Mouse (Mus musculus): ENCODE data around the gene Tbc1d9b.

The Tbc1d9b gene

GRCm38 (mm10) chr11:50210505-50211151 is 79.4 kb downstream of the Tbc1d9b start, which contains the start of the genes Sqstm1 and Mgat4b:
Gene Sqstm1, minus strand, starts transcription at chr11:50210827.
Gene Mgat4b, plus strand, starts transcription at chr11:50210890.
- in situ Hi-C loops (cut with MboI, MseI), result no loop called here

GRCm38 (mm10) chr11:50211322-50212059 is 80.3 kb downstream of the Tbc1d9b start:
- in situ Hi-C loops (cut with MboI, MseI), result no loop called here

GRCm38 (mm10) chr11:50212060-50212739 is 81.0 kb downstream of the Tbc1d9b start:
- in situ Hi-C loops (cut with MboI, MseI), result no loop called here

GRCm38 (mm10) chr11:50212848-50213758 is 81.9 kb downstream of the Tbc1d9b start:
- in situ Hi-C loops (cut with MboI, MseI), result no loop called here

GRCm38 (mm10) chr11:50214631-50215030 is 83.4 kb downstream of the Tbc1d9b start:
- in situ Hi-C loops (cut with MboI, MseI), result no loop called here

GRCm38 (mm10) chr11:50215633-50216032 is 84.4 kb downstream of the Tbc1d9b start:
- in situ Hi-C loops (cut with MboI, MseI), result no loop called here

GRCm38 (mm10) chr11:50216724-50217366 is 85.6 kb downstream of the Tbc1d9b start:
- in situ Hi-C loops (cut with MboI, MseI), result no loop called here

- in situ Hi-C loops (cut with MboI, MseI), result no loop called here
Measured at GRCm38 (mm10) chr11:50217811-50218210, 86.6 kb downstream of the Tbc1d9b start.

GRCm38 (mm10) chr11:50219833-50220232 is 88.6 kb downstream of the Tbc1d9b start:
- in situ Hi-C loops (cut with MboI, MseI), result loop anchor here (10.0 kb wide), 1 partner anchor 1385 kb away; the partner anchor contains the start of gene Hnrnpab
